Mouse (Mus musculus) left cerebral cortex, adult 9 months (tissue): ENCODE measurements around the gene 2310009B15Rik.

ENCODE experiments used
- DNase-seq, 2 experiments: peaks; one replicate each; pipeline ENCODE4 v3.0.0; 2022; ENCODE audit warnings: low spot score in 2 of 2

The 2310009B15Rik gene

DNA sequence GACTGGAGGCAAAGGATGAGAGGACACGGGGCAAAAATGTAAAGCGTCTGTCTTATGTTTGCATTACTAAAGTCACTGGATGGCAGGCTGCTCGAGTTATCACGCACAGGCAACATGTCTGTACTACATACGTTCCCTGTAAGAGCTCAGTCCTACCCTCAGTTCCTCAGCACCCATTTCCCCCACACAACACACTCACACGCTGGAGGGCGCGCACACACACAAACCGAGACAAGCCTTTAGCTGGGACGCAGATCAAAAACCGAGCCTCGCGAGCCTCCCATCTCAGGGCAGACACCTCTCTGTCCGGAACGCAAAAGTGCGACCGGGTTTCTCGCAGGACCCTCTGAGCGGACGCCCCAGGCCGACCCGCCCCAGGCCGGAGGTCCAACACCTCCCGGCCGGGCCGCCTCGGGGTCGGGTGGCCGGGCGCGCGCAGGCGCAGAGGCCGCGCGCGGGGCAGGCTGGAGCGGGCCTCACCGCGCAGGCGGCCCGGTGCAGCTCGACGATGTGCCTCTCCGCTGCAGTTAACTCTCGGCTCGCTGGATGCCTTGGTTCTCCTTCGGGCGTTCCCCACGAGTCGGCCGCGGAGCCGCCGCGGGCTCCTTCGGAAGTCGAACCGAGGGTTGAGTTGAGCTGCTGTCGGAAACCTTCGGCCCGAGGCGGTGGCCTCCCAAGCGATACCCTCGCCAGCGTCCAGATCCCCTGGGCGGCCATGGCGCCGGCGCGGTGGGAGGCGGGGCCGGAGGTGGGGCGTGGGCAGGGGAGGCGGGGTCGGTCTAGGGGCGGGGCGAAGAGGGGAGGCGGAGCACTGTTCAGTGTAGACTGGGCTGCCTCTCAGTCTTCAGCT, at the start of gene 2310009B15Rik:
2310009B15Rik (minus strand) TSS at position 752 of the 850 bp plus-strand sequence.
- DNase-seq: peak; percentile 40 to 66

DNA sequence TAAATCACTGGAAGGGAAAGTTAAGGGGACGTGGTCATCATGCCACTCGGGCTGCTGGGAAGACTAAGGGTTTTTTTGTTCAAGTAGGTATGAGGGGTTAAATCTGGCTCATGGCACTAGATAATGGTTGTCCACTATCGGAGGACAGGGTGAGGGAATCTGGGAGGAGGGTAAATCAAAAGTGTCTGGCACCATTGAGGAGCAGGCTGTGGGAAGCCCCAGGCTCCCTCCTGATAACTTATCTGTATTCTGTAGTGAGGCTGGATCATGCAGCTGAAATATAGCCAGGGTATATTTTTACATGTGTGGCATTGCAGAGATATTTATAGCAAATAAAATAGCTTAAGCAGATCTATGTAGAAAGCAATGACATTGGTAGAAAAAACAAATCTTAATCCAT, 49.6 kb upstream of the 2310009B15Rik start:
- no peak for DNase-seq

DNA sequence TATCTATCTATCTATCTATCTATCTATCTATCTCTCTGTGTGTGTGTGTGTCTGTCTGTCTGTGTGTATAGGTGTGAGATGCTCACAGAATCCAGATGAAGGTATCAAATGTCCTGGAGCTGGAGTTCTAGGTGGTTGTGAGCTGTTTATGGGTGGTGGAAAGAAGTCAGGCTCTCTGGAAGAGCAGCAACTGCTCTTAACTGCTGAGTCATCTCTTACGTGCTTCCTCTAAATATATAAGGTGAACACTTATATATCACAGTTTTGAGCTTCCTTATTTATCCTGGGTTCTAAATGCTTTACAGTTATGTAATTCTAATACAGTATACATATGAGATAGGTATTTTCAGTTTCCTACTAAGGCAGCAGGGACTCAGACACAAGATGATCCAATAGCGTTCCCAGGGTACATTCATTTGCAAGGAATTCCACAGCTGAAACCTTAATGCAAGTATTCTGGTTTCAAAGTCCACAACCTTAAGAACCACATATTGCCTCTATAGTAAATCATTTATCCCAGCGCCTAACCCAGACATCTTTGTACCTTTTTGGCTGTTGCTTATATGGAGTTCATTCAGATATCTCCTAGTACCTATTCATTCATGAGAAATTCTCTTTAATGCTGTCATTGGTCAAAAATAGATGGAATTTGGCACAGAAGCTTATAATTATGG, 48.6 kb upstream of the 2310009B15Rik start:
- DNase-seq: no peak

DNA sequence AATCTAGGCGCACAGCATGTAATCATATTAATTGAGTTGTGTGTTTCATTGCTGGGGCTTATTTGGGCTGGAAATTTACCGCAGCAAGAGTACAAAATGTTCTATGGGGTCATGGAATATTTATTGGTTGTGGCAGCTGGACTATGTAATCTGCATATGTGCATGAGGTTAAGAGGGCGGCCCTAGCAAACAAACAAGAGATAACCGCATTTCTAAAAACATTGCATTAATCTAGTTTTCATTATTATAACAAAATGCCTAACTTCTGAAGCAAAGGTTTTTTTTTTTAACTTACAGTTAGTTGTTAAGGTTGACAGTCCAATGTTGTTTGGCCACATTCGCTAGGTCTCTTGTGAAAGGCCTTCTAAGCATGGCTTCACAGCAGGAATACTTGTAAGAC, 47.2 kb upstream of the 2310009B15Rik start:
- no peak for DNase-seq

DNA sequence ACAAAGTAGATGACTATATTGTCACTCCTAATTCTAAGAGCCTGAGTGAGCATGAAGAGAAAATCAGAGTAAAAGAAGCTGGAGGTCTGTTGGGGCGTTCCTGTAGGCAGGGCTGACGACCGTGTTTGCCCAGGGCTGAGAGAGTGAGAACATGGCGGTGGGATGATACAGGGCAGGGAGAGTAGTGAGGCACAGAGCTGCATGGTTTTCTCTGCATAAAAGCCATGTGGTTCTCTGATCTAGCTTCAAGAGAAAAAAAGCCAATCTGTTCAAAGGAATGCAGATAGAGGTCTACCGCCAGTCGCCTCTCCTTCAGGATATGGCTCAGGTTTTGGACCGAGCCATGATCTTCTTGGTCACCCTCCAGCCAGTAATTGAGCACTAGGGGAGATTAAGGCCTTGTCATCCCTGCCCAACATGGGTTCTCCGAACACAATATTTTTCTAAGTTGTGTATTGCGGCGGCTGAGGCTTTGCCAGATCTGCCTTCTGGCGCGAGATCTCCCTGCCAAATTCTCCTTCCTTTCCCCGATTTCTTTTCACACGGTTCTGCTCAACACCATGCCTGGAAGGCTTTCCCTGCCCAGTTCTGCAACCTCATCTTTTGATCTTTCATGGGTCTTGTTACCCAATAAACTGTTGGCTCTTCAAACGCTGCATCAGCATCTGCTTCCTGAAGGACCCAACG, 44.9 kb upstream of the 2310009B15Rik start:
- DNase-seq: peak in 1 of 2 experiments; percentile 62

DNA sequence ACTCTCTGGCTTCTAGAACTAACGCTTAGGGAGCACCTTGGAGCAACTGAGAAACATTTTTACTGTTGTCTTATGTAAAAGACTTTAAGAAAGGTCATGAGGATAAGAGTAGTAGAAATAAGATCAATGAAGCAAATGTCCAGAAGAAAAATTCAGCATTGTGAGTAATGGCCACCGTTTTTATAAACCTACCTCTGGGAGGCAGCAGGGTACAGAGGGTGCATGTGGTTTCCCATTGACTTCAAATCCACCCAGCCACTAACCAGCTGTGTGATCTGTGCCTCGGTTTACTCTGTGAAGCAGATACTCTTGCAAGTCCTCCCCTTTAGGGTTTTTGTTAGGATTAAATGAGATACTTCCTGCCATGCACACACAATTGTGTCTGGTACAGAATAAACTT, 39.4 kb upstream of the 2310009B15Rik start:
- DNase-seq: no peak

DNA sequence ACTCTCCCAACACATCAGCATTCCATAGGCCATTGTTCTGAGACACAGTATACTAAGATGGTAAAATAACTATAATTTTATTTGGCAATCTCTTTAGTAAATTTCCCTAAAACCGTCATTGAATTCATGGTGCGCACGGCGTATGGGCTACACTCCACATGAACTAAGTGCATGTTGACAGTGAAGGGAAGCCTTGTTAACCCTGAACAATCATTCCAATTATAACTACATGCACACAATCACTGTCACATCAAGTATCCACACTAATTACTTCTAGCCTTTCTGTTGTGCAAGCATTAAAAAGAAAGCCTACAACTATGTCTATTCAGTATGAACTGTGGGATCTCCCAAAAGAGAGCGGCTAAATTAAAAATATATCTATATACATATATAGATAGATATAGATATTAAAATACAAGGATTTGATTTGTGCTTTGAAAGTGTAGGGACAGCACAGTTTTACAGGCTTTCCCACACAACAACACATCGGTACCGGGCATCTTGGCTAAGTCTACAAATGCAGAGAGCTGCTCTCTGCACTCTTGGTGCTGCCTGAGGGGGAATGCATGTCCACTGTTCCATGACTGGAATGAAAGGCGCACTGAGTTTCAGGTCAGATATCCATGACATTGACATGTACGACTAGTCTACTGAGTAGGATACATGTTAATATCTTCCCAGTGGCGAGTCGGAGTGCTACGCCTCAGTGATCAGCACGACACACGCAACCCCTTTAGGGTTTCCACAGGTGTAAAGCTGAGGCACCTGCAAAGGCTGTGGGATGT, 21.0 kb upstream of the 2310009B15Rik start:
- no peak for DNase-seq

DNA sequence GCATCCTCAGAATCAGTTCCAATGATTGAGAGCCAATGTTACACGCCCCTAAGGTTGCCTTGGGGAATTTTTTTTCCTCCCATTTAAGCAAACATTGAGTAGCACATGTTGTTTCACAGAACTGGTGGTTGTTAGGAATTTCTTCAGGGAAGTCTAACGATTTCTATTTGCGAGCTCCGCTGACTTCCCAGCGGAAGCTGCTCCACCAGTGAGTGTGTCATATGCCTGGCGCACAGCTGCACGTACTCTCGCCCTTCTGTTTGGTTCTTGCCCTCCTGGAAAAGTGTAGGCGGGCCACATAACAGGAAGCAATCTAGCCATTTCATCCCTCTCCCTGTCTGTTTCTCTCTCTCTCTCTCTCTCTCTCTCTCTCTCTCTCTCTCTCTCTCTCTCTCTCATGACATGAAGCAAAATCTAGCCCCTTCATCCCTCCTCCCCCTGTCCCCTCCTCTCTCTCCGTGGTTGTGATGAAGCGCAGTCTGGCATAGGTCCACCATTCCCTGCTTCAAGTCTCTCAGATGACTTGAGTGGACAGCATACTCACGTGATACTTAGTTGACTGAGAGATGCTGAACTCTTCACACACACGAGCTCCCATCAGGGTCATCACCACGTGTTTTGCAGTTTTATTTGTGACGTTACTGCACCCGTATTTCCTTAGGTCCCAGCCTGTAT, 19.9 kb upstream of the 2310009B15Rik start:
- DNase-seq: peak in 1 of 2 experiments; percentile 10

DNA sequence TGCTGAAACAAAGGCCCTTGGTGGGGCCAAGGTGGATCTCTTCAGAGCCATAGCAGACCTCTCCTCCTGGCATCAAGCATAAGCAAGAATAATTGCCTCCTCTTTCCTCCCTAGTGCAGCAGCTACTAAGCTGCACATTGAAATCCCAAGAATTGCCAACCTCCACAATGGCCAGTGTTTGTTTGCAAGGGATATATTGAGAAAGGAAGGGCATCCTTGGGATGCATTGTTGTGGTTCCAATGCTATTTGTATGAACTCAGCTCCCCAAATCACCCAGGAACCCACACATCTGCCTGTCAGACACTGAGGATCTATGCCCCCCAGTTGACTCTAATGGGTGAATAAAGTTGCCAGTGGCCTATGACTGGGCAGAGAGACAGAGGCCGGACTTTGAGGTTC, 5.8 kb downstream of the 2310009B15Rik start:
- no peak for DNase-seq

DNA sequence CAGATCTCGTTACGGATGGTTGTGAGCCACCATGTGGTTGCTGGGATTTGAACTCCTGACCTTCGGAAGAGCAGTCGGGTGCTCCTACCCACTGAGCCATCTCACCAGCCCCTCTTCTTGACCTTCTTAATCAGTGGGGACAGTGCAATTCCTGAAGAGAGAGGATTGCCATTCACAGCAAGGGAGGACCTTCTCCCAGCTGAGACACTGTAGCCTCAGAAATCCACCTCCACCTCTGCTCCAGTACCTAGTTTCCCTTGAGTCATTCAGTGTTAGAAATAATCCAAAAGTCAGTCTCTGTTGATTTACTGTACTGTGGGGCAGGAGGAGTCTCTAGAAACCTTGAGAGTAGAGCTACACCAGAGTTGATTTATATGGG, 6.5 kb downstream of the 2310009B15Rik start:
- DNase-seq: no peak

DNA sequence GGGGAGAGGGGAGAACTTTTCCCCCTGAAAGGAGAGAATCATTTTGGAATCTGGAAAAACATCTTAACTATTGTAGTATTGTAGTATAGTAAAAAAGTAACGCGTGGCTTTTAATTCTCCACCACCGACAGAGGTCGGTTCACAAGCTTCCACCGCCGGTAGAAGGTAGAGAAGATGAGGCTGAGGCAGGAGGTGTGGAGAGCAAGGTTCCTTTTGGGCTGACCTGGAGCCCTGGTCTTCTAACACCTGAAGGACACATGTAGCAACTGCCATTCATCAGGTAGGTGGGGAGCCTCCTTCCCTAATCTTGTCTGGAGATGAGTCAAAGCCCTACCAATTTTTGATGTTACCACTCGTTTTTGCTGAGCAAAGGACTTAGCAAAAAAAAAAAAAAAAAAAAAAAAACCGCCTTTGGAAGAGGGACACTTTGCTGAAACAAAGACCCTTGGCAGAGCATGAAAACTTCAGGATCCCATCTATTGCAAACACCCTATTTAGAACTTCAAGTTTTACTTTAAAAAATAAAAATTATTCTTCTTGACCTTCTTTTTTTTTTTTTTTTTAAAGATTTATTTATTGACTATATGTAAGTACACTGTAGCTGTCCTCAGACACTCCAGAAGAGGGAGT, 7.0 kb downstream of the 2310009B15Rik start:
- no peak for DNase-seq

DNA sequence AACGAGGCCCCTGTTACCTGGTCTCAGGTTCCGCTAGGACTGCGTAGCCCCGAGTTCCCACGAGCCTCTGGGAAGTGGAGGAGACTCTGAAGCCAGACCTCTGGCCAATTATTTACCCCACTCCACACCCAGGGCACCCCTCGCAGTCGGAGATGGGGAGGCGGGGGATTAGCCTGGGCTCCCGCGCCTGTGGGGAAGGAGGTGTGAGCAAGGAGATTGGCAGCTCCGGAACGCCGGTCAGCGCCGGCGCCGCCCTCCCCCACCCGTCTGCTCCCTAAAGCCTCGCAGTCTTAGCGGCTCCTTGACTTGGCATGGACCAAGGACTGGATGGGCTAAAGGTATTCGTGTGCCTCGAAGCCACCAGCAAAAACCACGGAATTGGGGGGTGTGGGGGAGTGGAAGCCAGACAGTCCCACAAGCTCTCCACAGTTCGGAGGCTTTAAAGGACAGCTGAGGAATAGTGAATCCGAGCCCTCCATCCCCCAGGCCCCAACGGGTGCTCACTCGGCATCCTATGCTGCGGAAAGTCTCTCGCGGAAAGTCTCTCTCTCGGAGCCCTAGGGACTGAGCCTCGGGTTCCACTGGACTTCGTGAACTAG, 8.0 kb downstream of the 2310009B15Rik start, which contains the start of gene Lhx9:
Lhx9 (minus strand) TSS at position 67 of the 599 bp plus-strand sequence.
- DNase-seq: no peak

DNA sequence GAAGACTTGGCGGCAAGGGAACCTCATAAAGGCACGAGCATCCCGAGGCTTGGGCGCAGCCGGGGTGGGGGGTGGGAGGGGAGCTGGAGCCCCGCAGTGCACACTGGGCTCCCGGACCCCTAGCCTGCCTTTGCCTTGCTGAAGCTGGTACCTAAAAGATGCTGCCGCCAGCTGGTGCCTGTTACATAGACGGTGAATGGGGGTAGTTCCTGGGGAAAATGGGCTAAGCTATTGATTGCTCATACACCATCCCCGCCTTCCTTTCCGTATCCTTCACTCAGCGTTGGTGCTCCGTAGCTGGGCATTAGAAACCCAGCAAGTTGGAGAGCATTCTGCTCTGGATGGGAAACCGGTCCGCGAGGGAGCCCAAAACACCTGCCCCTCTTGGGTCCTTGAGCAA, 8.6 kb downstream of the 2310009B15Rik start:
- DNase-seq: no peak

DNA sequence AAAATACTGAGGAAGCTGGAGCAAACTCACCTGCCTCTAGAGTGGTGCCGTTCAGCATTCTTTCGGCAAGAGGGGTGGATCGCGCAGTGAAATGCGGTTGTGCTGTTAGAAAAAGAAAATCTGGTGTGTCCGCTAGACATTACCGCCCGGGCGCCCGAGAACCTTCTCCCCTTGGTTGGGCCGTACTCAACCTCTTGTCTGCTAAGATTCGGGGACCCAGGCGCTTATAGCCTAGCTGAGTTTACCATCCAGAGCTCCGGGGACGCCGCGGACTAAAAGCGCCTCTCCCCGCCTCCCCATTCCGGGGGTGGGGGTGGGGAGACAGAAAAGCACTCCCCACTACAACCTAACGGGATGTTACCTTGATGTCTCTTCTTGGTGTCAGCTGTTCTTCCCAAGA, 9.5 kb downstream of the 2310009B15Rik start:
- DNase-seq: no peak

DNA sequence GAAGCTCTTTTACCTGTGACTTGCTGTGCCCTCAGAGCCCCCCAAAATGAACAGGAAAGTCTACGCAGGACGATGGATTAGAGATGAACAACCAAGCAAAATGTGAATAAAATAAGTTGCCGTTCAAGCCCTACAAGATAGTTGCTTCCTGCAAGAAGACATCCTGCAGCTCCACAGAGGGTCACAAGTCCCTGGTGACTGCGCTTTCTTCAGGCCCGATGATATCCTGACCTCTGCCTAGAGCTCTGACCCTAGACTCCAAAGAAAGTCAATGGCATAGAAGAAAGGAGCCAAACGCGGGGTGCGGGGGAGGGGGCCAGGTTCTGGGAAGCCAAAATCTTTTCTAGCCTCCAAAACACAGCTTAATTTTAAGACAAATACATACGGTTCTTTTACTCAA, 10.1 kb downstream of the 2310009B15Rik start:
- no peak for DNase-seq

DNA sequence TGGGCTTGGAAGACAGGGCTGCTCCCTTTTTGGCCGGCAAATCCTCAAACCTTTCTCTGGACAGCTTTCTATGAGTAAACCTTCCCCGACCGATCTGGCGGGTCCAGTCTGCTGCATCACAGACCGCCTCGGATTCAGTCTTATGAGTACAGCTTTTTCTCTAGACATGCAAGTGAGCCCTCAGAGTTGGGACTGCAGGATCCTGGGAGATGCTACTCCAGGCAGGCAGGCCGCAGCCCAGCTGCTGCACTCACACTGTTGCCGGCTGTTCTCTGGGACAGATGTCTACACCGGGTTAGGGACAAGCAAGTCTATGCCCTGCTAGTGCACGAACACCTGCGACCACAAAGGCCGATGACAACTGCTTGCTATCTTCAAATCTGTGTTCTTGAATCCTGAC, 10.5 kb downstream of the 2310009B15Rik start:
- no peak for DNase-seq

DNA sequence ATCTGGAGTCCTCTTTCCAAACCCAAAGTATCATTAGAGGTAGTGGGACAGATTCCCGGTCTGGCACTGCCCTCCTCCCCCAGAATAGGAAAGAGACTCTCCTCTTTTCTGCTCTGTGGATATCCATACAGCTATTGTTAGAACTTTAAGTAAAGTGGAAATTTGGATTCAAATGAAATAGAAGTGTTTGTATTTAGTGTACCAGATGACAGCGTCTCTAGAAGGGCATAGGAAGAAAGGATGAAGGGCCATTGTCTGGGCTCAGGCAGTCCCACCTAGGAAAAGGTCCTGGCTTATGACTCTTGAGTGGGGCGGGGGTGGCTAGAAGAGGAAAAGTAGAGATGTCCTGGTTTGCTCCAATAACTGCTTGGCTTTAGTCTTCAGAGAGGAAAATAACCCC, 11.2 kb downstream of the 2310009B15Rik start:
- no peak for DNase-seq

DNA sequence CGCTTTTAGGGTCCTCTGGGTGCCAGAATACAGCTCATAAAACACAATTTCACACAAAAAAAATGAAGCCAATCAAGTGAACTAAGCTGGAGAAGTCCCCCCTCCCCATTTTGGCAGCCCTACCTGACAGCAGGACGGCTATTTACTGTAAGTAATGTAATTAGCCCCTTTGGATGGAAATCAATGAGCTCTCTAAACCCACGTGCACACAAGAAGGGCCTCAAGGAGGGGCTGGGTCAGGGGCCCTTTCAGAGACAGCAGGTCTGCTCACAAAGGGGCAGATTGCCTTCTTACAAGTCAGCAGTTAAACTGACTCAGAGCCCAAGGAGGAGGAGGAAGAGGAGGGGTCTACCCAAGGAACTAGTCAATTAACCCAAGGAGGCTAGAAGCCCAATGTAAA, 12.5 kb downstream of the 2310009B15Rik start:
- DNase-seq: no peak

DNA sequence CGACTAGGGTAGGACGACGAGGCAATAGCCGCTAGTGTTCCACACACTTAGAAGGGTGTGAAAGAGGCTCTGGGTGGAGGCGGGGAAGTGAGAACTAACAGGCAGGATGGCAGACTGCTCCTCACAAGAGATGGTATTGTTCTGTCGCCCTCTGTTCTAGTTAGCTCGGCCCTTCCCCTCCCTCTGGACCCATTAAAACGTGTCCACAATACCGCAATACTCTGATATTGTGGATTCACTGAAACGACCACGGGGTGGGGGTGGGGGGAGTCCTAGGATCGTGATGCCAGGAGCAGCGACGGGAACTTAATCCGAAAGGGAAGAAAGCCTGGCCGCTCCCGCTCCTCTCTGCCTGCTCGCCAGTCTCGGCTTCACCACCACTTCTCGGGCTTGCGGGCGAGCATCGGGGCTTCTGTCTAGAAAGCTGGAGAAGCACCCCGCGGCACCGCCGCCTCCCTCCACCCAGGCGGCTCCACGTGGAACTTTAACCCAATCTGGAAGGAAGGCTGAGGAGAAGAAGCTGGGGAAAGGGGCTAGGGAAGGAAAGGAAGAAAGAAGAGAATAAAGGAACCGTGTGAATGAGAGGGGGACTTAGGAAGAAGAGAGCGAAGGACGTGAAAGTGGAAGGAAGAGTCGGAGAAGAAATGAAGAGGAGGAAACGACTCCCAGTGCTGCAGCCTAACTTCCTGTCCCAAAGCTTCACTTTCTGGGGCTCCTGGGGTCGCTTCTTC, 13.1 kb downstream of the 2310009B15Rik start:
- DNase-seq: no peak

DNA sequence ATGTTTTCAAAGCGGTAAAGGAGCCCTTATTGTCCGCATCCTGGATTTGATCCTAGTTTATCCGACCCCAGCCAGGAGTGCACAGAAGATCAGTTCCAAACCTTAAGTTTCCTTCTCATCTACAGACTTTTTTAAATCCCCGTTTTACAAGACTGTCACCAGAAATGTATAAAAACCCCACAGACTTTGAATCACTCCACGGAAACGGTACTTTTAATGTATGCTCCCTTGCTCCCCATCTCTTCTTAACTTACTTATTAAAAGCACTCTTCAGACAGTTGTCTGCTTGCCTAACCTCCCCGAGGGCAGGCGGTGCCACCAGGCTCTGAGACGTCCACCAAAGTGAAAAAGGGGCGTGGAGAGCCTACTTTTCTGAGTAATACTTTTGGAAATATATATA, 13.9 kb downstream of the 2310009B15Rik start:
- DNase-seq: no peak
